ENCODE assay signal across 8 mouse cellular contexts in the genomic region with DNA sequence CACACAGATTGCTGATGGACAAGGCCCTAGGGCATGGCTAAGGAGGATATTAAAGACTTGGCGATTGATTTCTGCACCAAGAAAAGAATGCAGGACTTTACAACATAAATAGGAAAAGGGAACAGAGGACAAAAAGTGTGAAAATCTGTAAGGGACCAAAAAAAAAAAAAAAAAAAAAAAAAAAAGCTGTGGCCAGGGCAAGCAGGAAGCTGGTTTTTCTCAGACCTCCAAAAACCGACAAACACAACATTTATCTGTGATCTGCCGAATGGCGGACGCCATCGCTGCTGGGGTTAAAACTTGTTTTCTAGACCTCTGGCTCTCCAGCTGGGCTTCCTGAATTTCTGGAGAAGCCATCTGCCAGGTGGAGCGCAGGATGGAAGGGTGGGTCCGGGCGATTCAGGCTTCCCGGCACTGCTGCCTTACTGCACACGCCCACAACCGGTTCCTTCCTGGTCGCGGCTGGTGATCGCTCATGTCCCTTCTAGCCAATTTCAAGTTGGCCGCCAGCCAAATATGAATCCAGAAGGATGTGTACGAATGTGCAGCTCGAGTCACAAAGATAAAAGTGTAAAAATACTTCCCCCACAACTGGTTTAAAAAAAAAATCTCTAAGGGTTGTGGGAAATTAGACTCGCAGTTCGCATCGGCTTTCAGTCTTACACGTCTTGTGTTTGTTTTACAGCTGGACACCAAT.
A peak's percentile ranks its signal among the peaks of the same experiment; 100 is the strongest.
DNase-seq lines count a peak whose midpoint lies in the region; ATAC-seq and TF ChIP-seq lines count a peak whose summit lies in the region.

No protein-coding gene starts in this region.

- no peak overlapping the region for H3K27ac ChIP-seq in thymus, adult 2 months (ENCODE audit: control insufficient read depth, insufficient read depth, low read length)
- peak overlapping the region; percentile 77 for H3K27ac ChIP-seq in heart, embryonic 10.5 days
- no peak overlapping the region for H3K27ac ChIP-seq in limb, embryonic 14.5 days (replicated peaks; ENCODE audit: low read depth, low read length)
- H3K27ac ChIP-seq in midbrain, embryonic 15.5 days: no peak overlapping the region

- peak overlapping the region; percentile 45 for H3K9ac ChIP-seq in limb, embryonic 14.5 days (ENCODE audit: low read depth, low read length, severe bottlenecking)
- peak overlapping the region; percentile 40 for H3K9ac ChIP-seq in midbrain, embryonic 15.5 days

- DNase-seq in thymus, adult 2 months: no peak
- DNase-seq in thymus, postnatal 10 days (ENCODE audit: low spot score in 2 of 2): no peak
- DNase-seq in heart, embryonic 10.5 days (ENCODE audit: low spot score): peak; percentile 84
- DNase-seq in kidney, adult 9 months: peak; percentile 70
- peak; percentile 78 for DNase-seq in limb, embryonic 14.5 days (ENCODE audit: low spot score)
- peak; percentile 22 to 52 for DNase-seq in spleen, postnatal 36 days (ENCODE audit: low spot score in 2 of 2)

- ATAC-seq in erythroblast, adult 5-6 weeks (replicated peaks; ENCODE audit: low FRiP score, poor library complexity, severe bottlenecking): peak; percentile 72
- ATAC-seq in limb, embryonic 14.5 days (ENCODE audit: low FRiP score, low read depth): peak; percentile 66; the same call in 1 of the 2 replicates
- ATAC-seq in midbrain, embryonic 15.5 days (replicated peaks): peak; percentile 67

- H3K4me2 ChIP-seq in limb, embryonic 14.5 days (replicated peaks; ENCODE audit: low read depth, low read length, severe bottlenecking): peak overlapping the region; percentile 79
- H3K4me2 ChIP-seq in midbrain, embryonic 15.5 days: peak overlapping the region; percentile 70

- no peak for TF ChIP-seq CTCF in thymus, adult 2 months (IDR thresholded peaks at IDR 0.05; ENCODE audit: borderline replicate concordance, control insufficient read depth, extremely low read depth, insufficient read depth, low read length, poor library complexity)

- 2% methylated on average over 22 of the region's 22 CpGs for whole genome bisulfite sequencing in thymus, adult 2 months
- WGBS in heart, embryonic 10.5 days: 5% methylated on average over 22 of the region's 22 CpGs
- WGBS in limb, embryonic 14.5 days: 2% methylated on average over 22 of the region's 22 CpGs
- 5% methylated on average over 22 of the region's 22 CpGs for WGBS in midbrain, embryonic 15.5 days

- no peaks in the 10 kb centered on the region for H3K36me3 ChIP-seq in thymus, adult 2 months (ENCODE audit: control insufficient read depth, insufficient read depth, low read length)
- 0 out of 2 replicates have a peak, but pooled peaks cover under 1% of the 10 kb centered on the region for H3K36me3 ChIP-seq in heart, embryonic 10.5 days
- H3K36me3 ChIP-seq in limb, embryonic 14.5 days (ENCODE audit: control insufficient read depth, insufficient read depth, low read length): no peaks in the 10 kb centered on the region
- H3K36me3 ChIP-seq in midbrain, embryonic 15.5 days (replicated peaks): no peaks in the 10 kb centered on the region

- H3K9me3 ChIP-seq in heart, embryonic 10.5 days: no peaks in the 10 kb centered on the region; the same call in 1 of the 2 replicates
- no peaks in the 10 kb centered on the region for H3K9me3 ChIP-seq in limb, embryonic 14.5 days (ENCODE audit: control insufficient read depth, low read length)
- H3K9me3 ChIP-seq in midbrain, embryonic 15.5 days: no peaks in the 10 kb centered on the region

- H3K4me1 ChIP-seq in thymus, adult 2 months (replicated peaks; ENCODE audit: control insufficient read depth, insufficient read depth, low read length): peaks cover 4% of the 10 kb centered on the region
- H3K4me1 ChIP-seq in heart, embryonic 10.5 days: no peaks in the 10 kb centered on the region
- H3K4me1 ChIP-seq in limb, embryonic 14.5 days (ENCODE audit: control insufficient read depth, insufficient read depth, low read length): peaks cover 3% of the 10 kb centered on the region; the same call in 1 of the 2 replicates
- H3K4me1 ChIP-seq in midbrain, embryonic 15.5 days: peaks cover 9% of the 10 kb centered on the region

- peak overlapping the region; percentile 60 for H3K4me3 ChIP-seq in thymus, adult 2 months (ENCODE audit: control insufficient read depth, insufficient read depth, low read length)
- peak overlapping the region; percentile 62 for H3K4me3 ChIP-seq in heart, embryonic 10.5 days
- H3K4me3 ChIP-seq in limb, embryonic 14.5 days (replicated peaks; ENCODE audit: low read length): peak overlapping the region; percentile 35
- H3K4me3 ChIP-seq in midbrain, embryonic 15.5 days: peak overlapping the region; percentile 37

- no peaks in the 10 kb centered on the region for H3K27me3 ChIP-seq in thymus, adult 2 months (ENCODE audit: control insufficient read depth, insufficient read depth, low read length)
- no peaks in the 10 kb centered on the region for H3K27me3 ChIP-seq in heart, embryonic 10.5 days (ENCODE audit: insufficient read depth, poor library complexity, severe bottlenecking)
- no peaks in the 10 kb centered on the region for H3K27me3 ChIP-seq in limb, embryonic 14.5 days (ENCODE audit: control insufficient read depth, insufficient read depth, low read length)
- no peaks in the 10 kb centered on the region for H3K27me3 ChIP-seq in midbrain, embryonic 15.5 days (replicated peaks)

- no peak for TF ChIP-seq POLR2A in thymus, adult 2 months (IDR thresholded peaks at IDR 0.05; ENCODE audit: control insufficient read depth, extremely low read depth, insufficient read depth, low read length, poor library complexity)
- TF ChIP-seq POLR2A in limb, embryonic 14.5 days (IDR thresholded peaks at IDR 0.05; ENCODE audit: borderline replicate concordance, extremely low read depth, insufficient read depth, insufficient read length): no peak

Comparison
In these comparisons a context has a peak if more than half of its experiments do, and no peak if none do; other contexts are left out.
1. DNase-seq: peak in heart, embryonic 10.5 days (single experiment), kidney, adult 9 months (single experiment), limb, embryonic 14.5 days (single experiment) and spleen, postnatal 36 days (2 of 2); none in thymus, adult 2 months (single experiment) and thymus, postnatal 10 days (0 of 2).
2. Peak in every context shown above with its lines, with median percentiles within 50 percentile points of each other: H3K4me3 ChIP-seq and ATAC-seq.